Mouse (Mus musculus) lung, adult 2 months (tissue): ENCODE data around the gene Fig4.

Source experiments
- CTCF ChIP-seq: fragments of 200-500 bp; IDR thresholded peaks from 2 replicates; pipeline ENCODE4 v1.5.1; 2011; ENCODE audit warnings: mild to moderate bottlenecking, low read length, control low read depth; ENCODE audit not compliant: insufficient read depth
- POLR2A ChIP-seq: fragments of 200-500 bp; IDR thresholded peaks from 2 replicates; pipeline ENCODE4 v1.6.1; 2011; ENCODE audit warnings: low read depth, mild to moderate bottlenecking, control low read depth, low read length, borderline replicate concordance; ENCODE audit errors: extremely low read depth

DNA sequence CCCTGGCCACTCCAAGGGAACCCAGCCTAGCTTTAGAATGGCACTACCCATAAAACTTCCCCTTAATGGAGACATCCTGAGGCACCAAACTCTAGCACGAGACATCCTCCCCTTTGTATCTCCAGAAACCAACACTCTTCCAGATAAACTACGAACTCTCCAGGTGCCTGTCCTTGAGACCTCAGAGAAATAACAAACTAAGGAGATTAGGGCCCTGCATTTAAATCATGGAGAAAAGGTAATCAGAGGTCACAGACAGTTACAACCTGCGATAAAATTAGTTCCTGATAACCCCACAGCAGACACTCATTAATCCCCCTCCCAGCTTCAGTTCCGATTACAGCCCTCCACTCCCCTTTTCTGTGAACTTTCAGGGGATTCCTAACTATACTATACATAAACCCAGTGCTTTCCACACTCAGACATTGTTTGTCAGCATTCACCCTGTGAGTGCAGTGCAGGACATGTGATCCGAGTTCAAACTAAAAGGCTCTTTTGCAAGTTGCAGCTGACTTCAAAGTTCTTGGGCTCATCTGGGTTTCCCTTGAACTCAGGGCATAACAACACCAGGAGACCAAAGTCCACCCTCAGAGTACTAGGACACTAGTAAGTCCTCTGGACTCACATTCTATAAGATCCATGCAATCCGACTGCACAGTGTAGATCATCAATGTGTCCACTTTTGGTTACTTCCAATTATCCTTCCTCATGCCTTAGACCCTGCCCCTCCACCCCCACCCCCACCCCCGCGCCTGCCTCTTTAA, 42.6 kb downstream of the Fig4 start:
- TF ChIP-seq POLR2A (no peak), CTCF (no peak)
